Mouse (Mus musculus) lung, postnatal 0 days (tissue): ENCODE measurements around the gene Dlg2.

ENCODE experiments used
- CTCF ChIP-seq: IDR thresholded peaks from 2 replicates; pipeline ENCODE4 v1.5.1; 2016; ENCODE audit warnings: antibody characterized with exemption, mild to moderate bottlenecking
- EP300 ChIP-seq: IDR thresholded peaks from 2 replicates; pipeline ENCODE4 v1.6.1; 2016; ENCODE audit warnings: antibody characterized with exemption, mild to moderate bottlenecking, control low read depth

GRCm38 (mm10) chr7:91481574-91482197 is 1005.2 kb downstream of the Dlg2 start:
- TF ChIP-seq CTCF: no peak
- TF ChIP-seq EP300: no peak
